Mouse (Mus musculus): ENCODE results near the gene Prkcb. TPM values are rescaled to one million over a fixed set of nuclear protein-coding genes. Genes with fewer than 3 reads are reported as not detected.

Prkcb gene
- total RNA-seq, 2 experiments from 2014 or later = 17.5 to 26.8 TPM

DNA sequence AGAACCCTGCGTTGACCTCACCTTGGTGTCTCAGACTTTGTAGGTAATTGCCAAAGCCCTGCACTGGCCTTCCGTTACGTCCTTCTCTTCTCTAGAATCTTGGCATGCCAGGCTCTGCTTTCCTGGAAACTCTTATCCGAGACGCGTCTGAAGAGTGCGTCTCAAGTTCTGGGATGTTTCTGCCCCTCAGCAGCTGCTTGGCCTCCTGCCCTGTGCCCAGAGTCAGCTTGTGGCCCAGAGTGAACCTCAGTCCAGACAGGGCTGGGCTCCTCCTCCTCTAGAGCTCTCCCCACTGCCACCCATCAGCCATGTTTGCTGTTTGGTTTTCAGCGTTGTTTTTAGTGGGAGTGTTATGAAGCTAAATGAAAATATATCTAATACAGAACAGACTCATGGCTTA is 203.5 kb downstream of the Prkcb start:
- ATAC-seq (replicated peaks; ENCODE audit: low FRiP score, poor library complexity, severe bottlenecking) = no peak

DNA sequence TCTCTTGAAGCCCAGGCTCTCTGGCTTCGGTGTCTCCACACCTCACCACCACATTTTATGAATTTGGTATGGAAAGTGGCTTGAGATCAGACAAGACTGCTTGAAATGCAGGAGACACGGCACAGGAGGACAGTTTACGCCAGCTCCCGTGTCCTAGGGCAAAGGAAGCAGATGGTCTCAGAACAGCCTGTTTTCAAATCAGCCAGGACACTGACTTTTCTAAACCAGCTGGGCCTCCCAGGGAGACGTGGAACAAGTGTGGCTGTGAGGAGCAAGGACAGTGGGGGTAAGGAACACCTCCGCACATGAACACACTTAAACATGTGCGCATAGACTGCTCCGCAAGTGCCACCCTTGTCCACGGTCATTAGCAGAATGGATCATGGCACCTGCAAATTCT is 204.4 kb downstream of the Prkcb start:
- ATAC-seq (replicated peaks; ENCODE audit: low FRiP score, poor library complexity, severe bottlenecking) = no peak

- ATAC-seq (replicated peaks; ENCODE audit: low FRiP score, poor library complexity, severe bottlenecking) = no peak
These were observed 205.5 kb downstream of the Prkcb start for GRCm38 (mm10) chr7:122494088-122494487.

DNA sequence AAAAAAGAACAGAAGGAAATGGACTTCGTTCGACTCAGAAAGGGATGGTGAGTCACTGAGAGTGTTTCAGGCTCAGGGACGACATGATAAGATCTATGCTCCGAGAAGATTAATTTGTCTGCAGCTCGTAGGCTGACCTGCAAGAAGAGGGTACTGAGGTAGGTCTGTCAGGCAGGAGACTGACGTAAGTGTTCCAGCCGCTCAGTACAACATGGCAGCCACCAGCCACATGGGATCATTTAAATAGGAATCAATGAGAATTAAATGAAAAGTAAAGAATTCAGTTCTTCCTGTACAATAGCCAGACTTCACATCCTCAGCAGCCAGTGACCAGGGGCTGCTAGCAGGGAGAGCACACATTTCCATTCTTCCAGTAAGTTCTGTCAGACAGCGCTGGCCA is 209.0 kb downstream of the Prkcb start:
- no peak for ATAC-seq (replicated peaks; ENCODE audit: low FRiP score, poor library complexity, severe bottlenecking)

DNA sequence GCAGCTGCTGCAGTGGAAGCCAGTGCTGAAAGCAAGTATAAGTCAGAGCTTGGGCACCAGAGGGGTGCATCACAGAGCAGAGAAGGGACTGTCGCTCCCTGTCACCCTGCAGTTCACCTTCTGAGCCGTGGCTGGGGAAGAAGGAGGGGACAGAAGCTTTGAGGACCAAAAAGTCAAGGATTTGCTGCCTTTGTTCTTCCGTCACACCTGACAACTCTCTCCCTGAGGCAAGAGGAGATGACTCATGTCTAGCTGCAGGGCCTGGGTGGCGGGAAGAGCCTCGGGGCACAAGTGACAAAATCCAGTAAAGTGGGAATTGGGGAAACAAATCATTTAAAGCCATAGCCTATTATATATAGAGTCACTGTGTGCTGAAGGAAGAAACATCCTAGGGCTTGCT is 209.9 kb downstream of the Prkcb start:
- no peak for ATAC-seq (replicated peaks; ENCODE audit: low FRiP score, poor library complexity, severe bottlenecking)

DNA sequence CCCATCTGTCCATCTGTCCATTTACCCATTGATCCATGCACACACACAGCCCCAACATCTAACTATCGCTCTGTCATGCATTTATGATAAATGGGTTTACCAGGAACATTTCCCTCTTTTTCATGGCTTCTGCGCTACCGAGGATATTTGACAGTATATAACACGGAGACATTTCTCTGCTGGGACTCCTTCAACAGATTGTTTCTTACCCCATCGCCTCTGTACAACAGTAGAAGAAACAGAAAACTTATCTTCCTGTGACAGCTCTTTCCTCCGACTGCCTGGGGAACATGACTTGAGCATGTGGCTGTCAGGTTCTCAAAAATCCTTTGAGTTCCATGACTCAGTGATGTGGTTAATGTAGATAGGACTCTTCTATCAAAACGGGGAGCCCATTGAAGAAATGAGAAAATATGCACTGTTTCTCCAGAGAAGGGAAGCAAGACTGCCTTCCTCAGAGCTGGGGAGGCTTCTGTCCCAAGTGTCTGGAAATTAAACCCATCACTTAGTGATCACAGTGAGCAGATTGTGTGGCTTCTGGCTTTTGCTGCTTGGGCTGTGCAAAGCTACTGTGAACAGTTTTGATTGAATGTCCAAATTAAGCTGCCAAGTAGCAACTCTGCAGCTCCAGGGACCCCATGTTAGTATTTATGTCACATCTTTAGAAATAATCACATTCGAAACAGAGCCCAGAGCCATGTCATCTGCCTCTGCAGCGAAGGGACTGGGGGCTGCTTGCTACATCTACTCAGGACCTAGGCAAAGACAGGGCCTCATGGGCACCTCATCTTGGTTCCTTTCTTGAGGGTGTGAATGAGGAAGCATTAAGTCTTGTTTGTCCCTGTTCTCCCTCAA is 211.4 kb downstream of the Prkcb start:
- ATAC-seq (replicated peaks; ENCODE audit: low FRiP score, poor library complexity, severe bottlenecking) = no peak

GRCm38 (mm10) chr7:122506467-122506866 is 217.9 kb downstream of the Prkcb start:
- ATAC-seq (replicated peaks; ENCODE audit: low FRiP score, poor library complexity, severe bottlenecking) = no peak

- no peak for ATAC-seq (replicated peaks; ENCODE audit: low FRiP score, poor library complexity, severe bottlenecking)
These were observed 221.4 kb downstream of the Prkcb start for GRCm38 (mm10) chr7:122509903-122510302.

DNA sequence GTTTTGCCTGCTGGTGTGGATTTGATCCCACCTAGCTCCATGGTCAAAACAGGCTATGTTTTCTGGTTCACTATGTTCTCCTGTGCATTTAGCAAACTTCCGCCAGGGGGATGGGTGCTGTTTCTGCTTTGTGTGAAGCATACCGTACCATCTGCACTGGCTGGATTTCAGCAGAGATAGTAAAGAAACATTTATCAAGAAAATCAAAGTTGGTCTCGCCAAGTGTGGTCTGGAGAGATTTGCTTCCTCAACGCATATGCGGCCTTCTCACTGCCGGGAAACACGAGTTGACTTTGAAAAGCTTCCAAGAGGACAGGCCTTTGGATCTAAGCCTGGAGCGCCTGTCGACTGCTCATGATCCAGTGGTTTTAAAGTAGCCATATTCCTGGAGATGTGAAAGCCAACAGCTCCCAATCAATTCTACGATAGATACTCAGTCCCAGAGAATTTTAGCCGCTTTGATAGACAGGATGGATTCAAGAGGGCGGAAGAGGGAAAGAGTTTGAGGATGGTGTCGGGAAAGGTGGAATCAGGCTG is 223.9 kb downstream of the Prkcb start:
- no peak for ATAC-seq (replicated peaks; ENCODE audit: low FRiP score, poor library complexity, severe bottlenecking)

DNA sequence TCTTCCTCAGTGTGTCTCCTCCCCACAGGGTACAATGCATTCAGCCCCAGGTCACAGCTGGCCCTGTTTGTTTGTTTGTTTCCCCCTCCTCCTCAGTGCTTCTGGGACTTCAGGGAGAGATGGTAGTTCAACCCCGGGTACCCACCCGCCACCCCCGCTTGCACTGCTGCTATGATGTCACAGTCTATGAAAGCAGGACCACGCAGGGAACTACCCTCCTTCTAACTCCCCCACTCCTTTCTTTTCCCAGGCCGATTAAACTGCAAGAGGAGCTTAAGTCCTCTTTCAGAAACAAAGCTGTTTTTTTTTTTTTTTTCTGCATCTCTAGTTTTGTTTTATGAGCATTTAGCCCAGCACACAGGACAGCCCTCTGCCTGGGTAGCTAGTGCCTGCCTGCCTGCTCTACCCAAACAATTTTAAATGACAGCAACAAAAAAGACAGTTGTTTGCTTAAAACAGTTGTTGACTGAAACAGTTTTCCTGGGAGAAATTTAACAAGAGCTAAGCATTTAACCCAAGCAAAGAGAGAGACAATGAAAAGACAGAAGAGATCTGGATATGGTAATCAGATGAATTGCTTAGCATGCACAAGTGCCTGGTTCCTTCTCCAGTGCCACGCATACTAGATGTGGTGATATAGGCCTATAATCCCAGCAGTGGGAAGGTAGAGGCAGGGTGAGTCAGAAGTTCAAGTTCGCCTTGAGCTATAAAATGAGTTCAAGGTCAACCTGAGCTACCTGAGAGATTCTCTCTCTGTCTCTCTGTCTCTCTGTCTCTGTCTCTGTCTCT is 232.5 kb downstream of the Prkcb start:
- no peak for ATAC-seq (replicated peaks; ENCODE audit: low FRiP score, poor library complexity, severe bottlenecking)

DNA sequence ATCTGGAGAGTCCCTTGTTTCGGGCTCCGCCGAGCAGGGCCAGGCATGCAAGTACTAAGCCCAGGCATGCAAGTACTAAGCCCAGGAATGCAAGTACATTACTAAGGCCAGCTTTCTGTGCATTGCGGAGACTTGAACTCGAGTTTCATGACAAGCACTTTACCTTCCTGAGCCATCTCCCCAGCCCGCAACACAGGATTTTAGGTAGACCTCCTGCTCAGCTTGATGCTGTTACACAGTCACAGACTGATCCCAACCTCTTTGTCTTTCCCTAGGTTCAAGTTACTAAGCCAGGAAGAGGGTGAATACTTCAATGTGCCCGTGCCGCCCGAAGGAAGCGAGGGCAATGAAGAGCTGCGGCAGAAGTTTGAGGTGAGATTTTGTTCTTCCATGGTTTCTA is 239.7 kb downstream of the Prkcb start:
- no peak for ATAC-seq (replicated peaks; ENCODE audit: low FRiP score, poor library complexity, severe bottlenecking)

DNA sequence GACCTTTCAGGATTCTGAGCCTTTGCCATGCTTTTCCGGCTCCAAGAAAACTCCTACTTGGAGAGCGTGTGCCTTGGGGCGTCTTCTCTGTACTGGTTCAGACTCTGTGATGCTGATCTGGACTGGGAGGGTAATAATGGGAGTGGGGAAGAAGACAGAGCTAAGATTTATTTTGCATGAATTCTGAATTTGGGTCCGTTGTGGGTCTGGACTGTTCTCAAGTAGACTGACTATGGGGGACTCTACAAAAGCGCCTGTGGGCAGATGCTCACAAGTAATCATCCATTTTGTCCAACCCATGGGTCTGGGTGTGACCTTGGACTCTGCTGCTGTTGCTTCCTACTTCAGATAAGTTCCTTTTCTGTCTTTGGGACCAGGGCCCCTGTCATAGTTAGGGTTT is 240.1 kb downstream of the Prkcb start:
- no peak for ATAC-seq (replicated peaks; ENCODE audit: low FRiP score, poor library complexity, severe bottlenecking)

DNA sequence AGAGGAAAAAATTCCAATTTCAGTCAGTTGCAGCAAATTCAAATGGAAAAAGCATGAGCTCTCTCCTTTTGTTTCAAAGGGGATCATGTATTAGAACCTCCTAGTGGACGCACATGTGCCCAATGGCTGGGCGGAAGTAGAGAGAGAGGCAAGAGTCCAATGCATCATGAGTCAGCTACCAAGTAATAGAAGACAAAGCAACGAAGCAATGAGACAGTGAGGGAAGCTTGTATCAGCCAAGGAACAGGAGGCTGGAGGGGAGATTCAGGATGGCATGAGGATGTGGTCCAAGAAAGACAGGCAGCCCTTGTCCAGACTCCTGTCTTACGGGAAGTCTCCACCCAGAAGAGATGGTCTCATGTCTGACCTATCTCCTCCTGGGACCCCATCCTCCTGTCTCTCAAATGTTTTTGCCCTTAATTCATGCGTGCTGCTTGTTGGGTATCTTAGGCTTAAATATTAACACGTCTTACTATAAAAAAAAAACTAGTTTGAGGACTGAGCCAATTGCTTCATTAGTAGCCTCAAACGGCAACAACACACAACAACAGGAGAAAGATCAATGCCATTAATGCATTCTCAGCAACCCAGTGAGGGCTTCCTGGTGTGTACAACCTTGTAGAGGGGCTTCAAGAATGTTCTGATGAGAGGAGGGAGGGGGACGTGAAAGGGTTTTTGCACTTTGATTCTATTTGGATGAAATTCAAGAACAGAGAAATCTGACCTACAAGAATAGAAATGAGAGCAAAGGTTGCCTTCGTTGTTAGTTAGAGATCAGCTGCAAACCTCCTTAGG is 245.2 kb downstream of the Prkcb start:
- no peak for ATAC-seq (replicated peaks; ENCODE audit: low FRiP score, poor library complexity, severe bottlenecking)

DNA sequence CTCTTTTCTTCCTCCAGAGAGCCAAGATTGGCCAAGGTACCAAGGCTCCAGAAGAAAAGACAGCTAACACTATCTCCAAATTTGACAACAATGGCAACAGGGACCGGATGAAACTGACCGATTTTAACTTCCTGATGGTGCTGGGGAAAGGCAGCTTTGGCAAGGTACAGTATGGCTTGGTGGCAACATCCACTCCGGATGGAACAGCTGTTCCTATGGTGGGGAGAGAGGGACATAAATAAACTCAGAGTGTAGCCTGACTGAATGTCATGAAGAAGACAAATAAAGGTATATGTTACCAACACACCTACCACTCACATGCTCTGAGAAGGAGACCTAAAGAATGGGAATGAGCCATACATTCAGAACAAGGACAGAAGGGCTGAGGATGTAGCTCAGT is 256.1 kb downstream of the Prkcb start:
- ATAC-seq (replicated peaks; ENCODE audit: low FRiP score, poor library complexity, severe bottlenecking) = no peak

DNA sequence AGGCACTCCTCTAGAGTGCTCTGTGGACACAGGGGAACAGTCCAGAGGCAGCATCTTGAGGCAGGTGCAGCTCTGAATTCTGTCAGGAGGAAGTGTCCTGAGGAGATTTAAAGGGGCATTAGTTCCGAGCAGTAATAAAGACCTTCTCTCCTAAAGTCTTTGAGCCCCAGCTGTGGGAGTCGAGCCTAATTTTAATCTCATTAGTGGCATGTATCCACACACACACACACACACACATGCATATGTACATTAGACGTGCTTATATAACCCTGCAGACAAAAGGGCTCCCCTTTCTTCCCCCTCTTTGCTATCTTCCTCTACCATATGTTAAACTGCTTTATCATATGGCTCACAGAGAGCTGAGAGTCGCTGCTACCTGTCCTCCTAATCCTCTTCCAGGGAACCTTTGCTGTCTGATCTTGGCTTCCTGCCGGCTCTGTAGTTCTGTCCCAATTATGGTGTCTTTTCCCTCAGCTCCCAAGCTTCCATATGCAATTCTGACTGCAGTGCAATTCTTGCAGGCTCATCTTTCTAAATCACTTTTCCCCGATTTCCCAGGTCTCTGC is 268.1 kb downstream of the Prkcb start:
- no peak for ATAC-seq (replicated peaks; ENCODE audit: low FRiP score, poor library complexity, severe bottlenecking)

- no peak for ATAC-seq (replicated peaks; ENCODE audit: low FRiP score, poor library complexity, severe bottlenecking)
These were observed 269.7 kb downstream of the Prkcb start for GRCm38 (mm10) chr7:122558085-122558811.

DNA sequence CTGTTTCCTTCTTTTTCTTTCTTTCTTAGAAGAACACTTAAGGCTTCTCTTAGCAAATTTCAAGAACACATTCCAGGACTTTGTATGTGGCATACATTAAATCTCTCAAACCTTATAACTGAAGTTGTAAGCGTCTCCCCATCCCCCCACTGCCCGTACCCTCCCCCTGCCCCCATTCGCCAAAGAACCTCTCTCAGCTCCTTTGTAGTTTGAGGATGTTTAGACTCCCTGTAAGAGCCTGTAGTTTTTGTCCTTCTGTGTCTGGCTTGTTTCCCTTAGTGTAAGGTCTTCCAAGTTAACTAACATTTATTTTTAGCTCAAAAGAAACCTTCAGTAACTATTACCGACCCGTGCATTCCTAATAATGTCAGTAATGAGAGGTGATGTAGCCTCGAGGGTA is 270.4 kb downstream of the Prkcb start:
- ATAC-seq (replicated peaks; ENCODE audit: low FRiP score, poor library complexity, severe bottlenecking) = no peak

- no peak for ATAC-seq (replicated peaks; ENCODE audit: low FRiP score, poor library complexity, severe bottlenecking)
These were observed 274.0 kb downstream of the Prkcb start for GRCm38 (mm10) chr7:122562586-122562985.

GRCm38 (mm10) chr7:122565371-122565770 is 276.8 kb downstream of the Prkcb start:
- ATAC-seq (replicated peaks; ENCODE audit: low FRiP score, poor library complexity, severe bottlenecking) = no peak
